ENCODE assay signal across 1 mouse cellular context in the genomic region with DNA sequence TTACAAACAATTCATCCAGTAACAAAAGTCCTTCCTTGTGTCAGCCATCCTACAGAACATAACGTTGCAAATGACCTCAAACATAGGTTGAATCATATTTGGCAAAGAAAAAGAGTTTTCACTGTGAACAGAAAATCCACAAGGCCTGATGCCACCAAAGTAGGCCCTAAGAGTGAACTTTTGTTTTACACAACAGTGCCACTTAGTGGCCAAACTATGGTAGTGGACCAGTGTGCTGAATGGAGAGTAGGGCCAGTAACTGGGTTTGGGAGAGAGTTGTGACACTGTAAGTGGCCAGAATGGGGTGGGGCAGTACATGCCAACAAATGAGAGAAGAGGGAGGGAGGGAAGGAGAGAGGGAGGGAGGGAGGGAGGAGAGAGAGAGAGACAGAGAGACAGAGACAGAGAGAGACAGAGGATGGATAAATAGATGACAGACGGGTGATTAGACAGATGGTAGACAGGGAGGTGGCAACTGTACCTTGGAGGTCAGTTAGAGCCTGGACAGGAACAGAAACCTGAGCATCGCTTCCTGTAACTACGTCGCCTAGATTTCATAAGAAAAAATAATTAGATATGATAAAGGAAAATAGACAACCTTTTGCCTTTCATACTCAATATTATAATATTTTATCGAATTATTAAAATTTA.
A peak's percentile ranks its signal among the peaks of the same experiment; 100 is the strongest.
TF ChIP-seq lines count a peak whose summit lies in the region.

No protein-coding gene starts in this region.

TF ChIP-seq in CH12.LX, 34 proteins besides CTCF, POLR2A, EP300 and RAD21 (continued from another document):
- TF ChIP-seq ZMIZ1 (IDR thresholded peaks at IDR 0.05; ENCODE audit: low read depth, low read length) (no peak), PAX5 (IDR thresholded peaks at IDR 0.05; ENCODE audit: low read length) (no peak), ETS1 (conservative IDR thresholded peaks at IDR 0.05; ENCODE audit: low read depth, low read length) (no peak), KAT2A (IDR thresholded peaks at IDR 0.05; ENCODE audit: insufficient replicate concordance, low read length) (no peak), RCOR1 (conservative IDR thresholded peaks at IDR 0.05; ENCODE audit: low read depth, low read length) (no peak), MAZ (IDR thresholded peaks at IDR 0.05; ENCODE audit: low read depth, low read length) (no peak), BHLHE40 (IDR thresholded peaks at IDR 0.05; ENCODE audit: low read depth, low read length) (no peak), SIN3A (IDR thresholded peaks at IDR 0.05; ENCODE audit: low read length) (0 out of 2 replicates have a peak, but pooled peaks have one; percentile 51), JUND (conservative IDR thresholded peaks at IDR 0.05; ENCODE audit: low read depth, low read length) (peak; percentile 45; the same call in 1 of the 2 replicates), MAX (IDR thresholded peaks at IDR 0.05; ENCODE audit: low read length) (no peak), SMC3 (IDR thresholded peaks at IDR 0.05; ENCODE audit: low read depth, low read length) (peak; percentile 88), MYC (IDR thresholded peaks at IDR 0.05; ENCODE audit: low read depth, low read length) (no peak), IRF4 (IDR thresholded peaks at IDR 0.05; ENCODE audit: low read depth, low read length) (peak; percentile 28; the same call in 1 of the 2 replicates)
TF ChIP-seq in CH12.LX: peak in this region for 6.
